Mouse (Mus musculus) splenic B cell, adult 2 months (primary cell): ENCODE measurements at regions not wholly inside any gene's neighbourhood (a gene's known extent, or its start where the extent isn't known, plus 50 kb on each side); places are given as distances from the start of the nearest gene placed in this dataset.

Experiments
- DNase-seq: peaks from one replicate; pipeline ENCODE4 v3.0.0-alpha.2; 2011; ENCODE audit warnings: low read depth, low spot score
- H3K27me3 ChIP-seq: 2 replicates; pipeline ENCODE4 v1.6.1; 2012; ENCODE audit warnings: mild to moderate bottlenecking, low read length, moderate library complexity, mixed read lengths; ENCODE audit not compliant: control insufficient read depth, poor library complexity, insufficient read depth, severe bottlenecking
- H3K36me3 ChIP-seq: 2 replicates; pipeline ENCODE4 v1.6.1; 2012; ENCODE audit warnings: mild to moderate bottlenecking, low read length, moderate library complexity, mixed read lengths; ENCODE audit not compliant: control insufficient read depth, poor library complexity, insufficient read depth, severe bottlenecking

- no peak for DNase-seq
- Histone ChIP-seq H3K27me3 (no peaks in the 10 kb centered on the region), H3K36me3 (no peaks in the 10 kb centered on the region)
Measured at GRCm38 (mm10) chr11:52685436-52685835, 79.0 kb upstream of the Fstl4 start.

- Histone ChIP-seq H3K27me3 (no peaks in the 10 kb centered on the region), H3K36me3 (no peaks in the 10 kb centered on the region)
- DNase-seq = no peak
Measured at GRCm38 (mm10) chr11:52692701-52693100, 71.7 kb upstream of the Fstl4 start.

GRCm38 (mm10) chr11:52701682-52702081 is 62.8 kb upstream of the Fstl4 start:
- no peak for DNase-seq
- Histone ChIP-seq H3K36me3 (no peaks in the 10 kb centered on the region), H3K27me3 (no peaks in the 10 kb centered on the region)

- Histone ChIP-seq H3K27me3 (no peaks in the 10 kb centered on the region), H3K36me3 (no peaks in the 10 kb centered on the region)
Measured at GRCm38 (mm10) chr11:52703391-52703790, 61.0 kb upstream of the Fstl4 start.

More at GRCm38 (mm10) chr11:52703391-52703790, 61.0 kb upstream of the Fstl4 start:
- DNase-seq = no peak
